In the genomic region with DNA sequence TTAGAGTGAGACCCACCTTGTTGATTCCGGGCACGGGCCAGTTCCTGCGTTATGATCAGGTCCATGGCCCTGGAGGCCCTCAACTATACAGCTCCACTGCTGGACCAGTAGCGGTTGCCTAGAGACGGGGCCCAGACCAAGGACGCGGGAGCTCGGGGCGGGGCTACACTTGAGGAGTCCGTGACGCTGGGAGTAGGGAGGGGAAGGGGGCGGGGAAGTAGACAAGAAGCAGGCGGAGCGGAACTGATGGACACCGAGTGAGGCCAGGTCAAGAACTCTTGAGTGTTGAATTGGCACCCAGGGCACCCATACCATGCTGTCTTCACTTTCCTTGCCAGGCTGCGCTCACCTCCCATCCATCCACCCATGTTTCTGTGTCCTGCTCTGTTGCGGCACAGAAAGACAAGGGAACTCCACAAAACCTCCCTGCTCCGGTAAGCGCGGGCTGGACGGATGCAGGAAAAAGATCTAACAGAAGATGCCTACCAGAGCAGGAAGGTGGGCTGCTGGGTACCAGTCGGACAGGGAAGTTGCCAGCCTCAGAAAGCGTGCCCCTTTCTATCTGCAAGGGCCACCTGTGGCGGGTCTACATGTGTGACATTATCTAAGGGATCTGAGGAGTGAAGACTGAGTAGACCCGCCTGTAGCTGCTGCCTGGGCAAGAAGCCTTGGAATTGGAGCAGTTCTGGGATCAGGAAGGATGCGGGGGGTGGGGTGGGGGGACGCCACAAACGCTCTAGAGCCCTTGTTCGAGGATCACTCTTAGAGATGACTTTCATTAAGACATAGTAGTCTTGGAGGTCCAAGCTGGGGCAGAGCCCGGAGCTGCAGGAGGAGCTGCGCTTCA, we compare ENCODE assay signal across 8 mouse cellular contexts. TPM values are rescaled to one million over a fixed set of nuclear protein-coding genes. Genes with fewer than 3 reads are reported as not detected.
DNase-seq lines count a peak whose midpoint lies in the region; ATAC-seq and TF ChIP-seq lines count a peak whose summit lies in the region.

A gene (minus strand): TSS at position 112 of the 847 bp plus-strand sequence.

- H3K27me3 ChIP-seq in G1E (ENCODE audit: insufficient read depth, low read length) = peaks cover 10% of the 10 kb centered on the region
- no peaks in the 10 kb centered on the region for H3K27me3 ChIP-seq in lung, embryonic 14.5 days (ENCODE audit: insufficient read depth, low read length)

- peak; percentile 33 for DNase-seq in G1E (ENCODE audit: low spot score)
- peak; percentile 86 for DNase-seq in cerebellum, adult 11-12 months
- peak; percentile 83 for DNase-seq in forelimb bud, embryonic 11.5 days (ENCODE audit: low read depth, low spot score)
- peak; percentile 72 to 77 for DNase-seq in layer of hippocampus, adult 8-10 months (ENCODE audit: low spot score in 2 of 2)
- DNase-seq in lung, embryonic 14.5 days = peak; percentile 88
- DNase-seq in ovary, adult 18-20 months (ENCODE audit: low spot score) = peak; percentile 87
- peak; percentile 63 for DNase-seq in thymus, postnatal 25 days

- peak within 1 kb of the TSS; percentile 42 for H3K9ac ChIP-seq in lung, embryonic 14.5 days

- ATAC-seq in G1E (ENCODE audit: extremely low read depth, insufficient number of reproducible peaks, low FRiP score, poor library complexity, severe bottlenecking) = peak; percentile 64
- ATAC-seq in hematopoietic stem cell, adult 5-6 weeks (replicated peaks in 1 of 2; ENCODE audit: insufficient read depth in 1 of 2, low FRiP score in 2 of 2, low TSS enrichment in 1 of 2, low read depth in 1 of 2, poor library complexity in 2 of 2, severe bottlenecking in 2 of 2) = peak; percentile 60 to 69
- peak; percentile 96 for ATAC-seq in lung, embryonic 14.5 days (ENCODE audit: insufficient read depth)

- no peak within 1 kb of the TSS for H3K27ac ChIP-seq in lung, embryonic 14.5 days (ENCODE audit: low read depth)

- H3K4me3 ChIP-seq in G1E (ENCODE audit: low read depth, low read length) = peak within 1 kb of the TSS; percentile 65
- H3K4me3 ChIP-seq in lung, embryonic 14.5 days (ENCODE audit: low read depth, low read length) = peak within 1 kb of the TSS; percentile 45

- WGBS in lung, embryonic 14.5 days = under 1% methylated on average over 31 of the region's 31 CpGs

- peaks cover 50% of the 10 kb centered on the region for H3K9me3 ChIP-seq in G1E (replicated peaks)
- H3K9me3 ChIP-seq in lung, embryonic 14.5 days (ENCODE audit: low read depth, low read length) = no peaks in the 10 kb centered on the region

- H3K4me1 ChIP-seq in G1E (ENCODE audit: insufficient read depth, low read depth, low read length) = peaks cover 8% of the 10 kb centered on the region
- no peaks in the 10 kb centered on the region for H3K4me1 ChIP-seq in lung, embryonic 14.5 days (ENCODE audit: insufficient read depth)

- TF ChIP-seq CTCF in G1E (IDR thresholded peaks at IDR 0.05; ENCODE audit: low read depth, low read length) = no peak
- no peak for TF ChIP-seq CTCF in lung, embryonic 14.5 days (IDR thresholded peaks at IDR 0.05; ENCODE audit: low read depth)

- no peaks in the 10 kb centered on the region for H3K36me3 ChIP-seq in G1E (replicated peaks)
- no peaks in the 10 kb centered on the region for H3K36me3 ChIP-seq in lung, embryonic 14.5 days (ENCODE audit: insufficient read depth)

- peak within 1 kb of the TSS; percentile 92 for H3K4me2 ChIP-seq in lung, embryonic 14.5 days

RNA-seq across cellular contexts. Expression of the gene that starts here (rescaled TPM):
- not detected in 2 replicates for total RNA-seq in G1E (2014; fragmentation: Nextera tagmentation)
- total RNA-seq in G1E (2017) = not detected in 2 replicates
- not detected in 2 replicates for polyA plus RNA-seq in G1E (2012)
- total RNA-seq in hematopoietic stem cell, adult 5-6 weeks (2017) = not detected in 2 replicates
- total RNA-seq in layer of hippocampus, adult 8-10 months (2022) = 1 to 10 TPM; 3.7 to 4.5 (median 4.2) TPM
- polyA plus RNA-seq in lung, embryonic 14.5 days (2014; fragmentation: Nextera tagmentation; extraction: Ambion mirVana) = 0.13 and 0.34 TPM in 2 replicates

Comparison
In these comparisons a context has a peak if more than half of its experiments do, and no peak if none do; other contexts are left out.
1. Peak in DNase-seq, ATAC-seq and H3K4me3 ChIP-seq in G1E; RNA of the gene not detected or under 1 TPM.
2. Peak in ATAC-seq in hematopoietic stem cell, adult 5-6 weeks; RNA of the gene not detected or under 1 TPM.
3. Peak in DNase-seq, ATAC-seq, H3K4me3 ChIP-seq, H3K9ac ChIP-seq and H3K4me2 ChIP-seq in lung, embryonic 14.5 days; RNA of the gene not detected or under 1 TPM.
4. DNase-seq: peak in every context shown above with its lines; median percentile 88 in lung, embryonic 14.5 days; 87 in ovary, adult 18-20 months; 86 in cerebellum, adult 11-12 months; 83 in forelimb bud, embryonic 11.5 days; 74 in layer of hippocampus, adult 8-10 months; 63 in thymus, postnatal 25 days; 33 in G1E.